Mouse (Mus musculus) cerebral cortex, adult 2 months (tissue): ENCODE data around the gene Gm340.

Experiments used
- WGBS: fragments of 180-500 bp; shearing (Covaris S2); methylation state at CpG from one replicate; pipeline ENCODE4 v1.1.7; 2018; 5-methylcytosine and 5-hydroxymethylcytosine counted together

The Gm340 gene

DNA sequence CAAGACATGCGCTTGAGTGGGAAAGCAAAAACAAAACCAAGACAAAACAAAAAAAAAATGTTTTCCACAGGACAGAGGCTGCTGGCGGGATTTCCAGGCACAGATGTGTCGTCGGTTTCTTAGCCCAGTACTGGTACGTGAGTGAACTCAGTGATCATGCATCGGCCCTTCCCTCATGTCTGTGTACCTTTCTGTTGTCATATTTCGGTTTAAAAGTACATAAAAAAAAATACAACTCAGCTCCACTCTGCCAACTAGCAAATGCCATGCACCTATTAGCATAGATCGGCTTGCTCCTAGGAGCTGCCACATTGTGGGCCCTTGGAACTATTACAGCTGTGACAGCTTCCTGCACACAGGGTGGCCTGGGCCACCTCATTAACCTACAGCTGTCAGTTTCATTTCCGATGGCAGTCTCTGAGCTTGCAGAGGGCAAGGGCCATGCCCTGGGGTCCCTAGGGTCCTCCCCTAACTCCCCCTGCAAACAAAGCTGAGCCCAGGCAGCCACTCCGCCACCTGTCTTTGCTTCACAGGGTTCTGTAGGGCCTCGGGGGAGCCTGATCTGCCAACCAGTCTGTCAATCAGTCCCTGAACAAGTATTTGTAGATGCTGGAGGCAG lies 33.5 kb downstream of the Gm340 start:
- WGBS: 77% methylated on average over 11 of the region's 11 CpGs

DNA sequence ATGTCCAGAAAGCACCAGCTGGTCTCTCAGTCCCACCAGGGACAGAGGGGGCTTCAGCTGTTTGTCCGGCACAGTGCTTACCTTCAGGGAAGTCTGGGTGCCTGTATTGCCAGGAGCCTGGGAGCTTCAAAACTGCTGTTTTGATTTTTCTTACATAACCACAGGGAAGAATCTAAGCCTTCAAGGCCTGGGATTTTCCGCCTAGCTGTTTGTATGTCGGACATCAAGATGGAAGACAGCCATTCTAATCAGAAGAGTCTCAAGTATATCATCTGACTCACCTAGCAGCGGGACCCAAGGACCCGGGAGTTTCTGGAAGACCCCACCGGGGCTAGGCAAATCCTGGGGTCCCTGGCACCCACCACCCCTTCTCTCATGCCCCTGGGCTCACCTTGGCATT lies 34.1 kb downstream of the Gm340 start:
- WGBS: 90% methylated on average over 6 of the region's 6 CpGs

- WGBS: 77% methylated on average over 13 of the region's 13 CpGs
Observed at GRCm38 (mm10) chr19:41617102-41617501, 34.9 kb downstream of the Gm340 start.

- WGBS: 35% methylated on average over 6 of the region's 6 CpGs
Observed at GRCm38 (mm10) chr19:41618153-41618657, 36.0 kb downstream of the Gm340 start.

DNA sequence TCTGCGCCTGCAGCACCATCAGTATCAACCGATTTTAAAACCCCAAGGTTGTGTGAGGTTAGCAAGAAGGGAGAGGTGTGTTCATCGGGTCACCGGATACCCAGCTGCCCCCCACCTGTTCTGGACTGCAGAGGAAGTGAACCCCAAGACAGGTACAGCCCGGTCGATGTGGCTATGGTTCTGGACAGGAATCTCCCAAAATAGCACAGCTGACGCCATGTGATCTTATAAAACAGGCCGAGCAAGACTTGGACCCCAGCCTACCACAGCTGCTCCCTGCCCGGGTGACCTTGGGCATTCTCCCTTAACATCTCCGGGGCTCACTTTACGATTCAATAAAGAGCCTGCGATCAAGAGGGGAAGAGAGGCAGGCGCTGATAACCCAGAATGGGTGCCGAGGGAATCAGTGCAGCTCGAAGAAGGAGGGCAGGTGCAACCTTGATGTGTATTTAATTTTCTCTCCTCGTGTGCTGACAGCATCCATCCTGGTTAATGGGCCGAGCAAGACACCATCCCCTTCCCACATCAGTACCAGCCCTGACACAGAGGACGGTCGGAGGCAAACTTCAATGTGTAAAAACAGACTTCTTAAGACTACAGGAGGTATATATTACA lies 36.7 kb downstream of the Gm340 start:
- WGBS: 77% methylated on average over 19 of the region's 19 CpGs

DNA sequence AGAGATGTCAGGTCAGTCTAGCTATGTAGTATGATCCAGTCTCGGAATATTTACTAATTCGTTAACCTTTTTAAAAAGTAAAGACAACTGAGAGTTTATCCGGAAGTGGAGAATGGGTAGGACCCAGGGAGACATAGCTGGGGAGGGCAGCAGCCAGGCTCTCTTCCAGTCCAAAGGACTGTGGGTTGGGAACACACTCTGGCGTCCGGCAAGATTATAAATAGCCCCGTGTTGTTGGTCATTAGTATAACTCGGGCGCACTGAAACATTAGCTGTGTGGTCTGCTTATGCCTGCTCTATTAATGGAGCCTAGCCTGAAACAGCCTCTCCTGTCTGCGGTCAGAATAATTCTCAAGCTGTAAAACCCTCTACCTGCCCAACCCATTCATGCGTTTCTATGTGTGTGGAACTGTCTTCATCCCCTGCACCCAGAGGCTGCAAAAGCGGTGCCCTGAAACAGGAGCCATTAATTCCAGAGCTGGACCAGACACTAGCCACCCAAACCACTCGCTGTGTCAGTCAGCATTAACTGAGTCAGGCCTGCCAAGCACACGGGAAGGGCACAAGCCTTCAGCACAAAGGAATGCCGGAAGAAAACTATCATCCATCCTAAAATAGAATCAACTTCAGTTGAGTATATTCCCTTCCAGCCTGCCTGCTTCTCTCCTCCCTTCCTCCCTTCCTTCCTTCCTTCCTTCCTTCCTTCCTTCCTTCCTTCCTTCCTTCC lies 38.4 kb downstream of the Gm340 start:
- 73% methylated on average over 14 of the region's 14 CpGs for whole genome bisulfite sequencing

DNA sequence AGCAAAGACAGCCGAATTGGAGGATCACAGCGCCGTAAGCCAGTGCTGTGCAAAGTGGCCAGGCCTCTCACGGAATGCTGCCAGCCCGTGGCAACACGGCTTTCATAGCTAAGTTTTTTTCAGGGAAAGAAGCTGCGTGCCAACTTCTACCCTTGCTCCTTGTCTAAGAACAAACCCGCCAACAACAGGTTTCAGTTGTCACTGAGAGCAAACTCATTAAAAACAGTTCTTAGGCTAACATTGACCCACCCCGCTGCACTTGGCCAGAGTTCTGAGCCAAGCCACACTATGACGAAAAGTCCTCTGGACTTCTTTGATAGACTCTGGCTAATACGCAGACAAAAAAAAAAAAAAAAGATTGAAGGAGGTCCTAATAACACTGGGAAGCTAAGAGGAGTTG lies 46.8 kb downstream of the Gm340 start:
- WGBS: 62% methylated on average over 11 of the region's 11 CpGs

DNA sequence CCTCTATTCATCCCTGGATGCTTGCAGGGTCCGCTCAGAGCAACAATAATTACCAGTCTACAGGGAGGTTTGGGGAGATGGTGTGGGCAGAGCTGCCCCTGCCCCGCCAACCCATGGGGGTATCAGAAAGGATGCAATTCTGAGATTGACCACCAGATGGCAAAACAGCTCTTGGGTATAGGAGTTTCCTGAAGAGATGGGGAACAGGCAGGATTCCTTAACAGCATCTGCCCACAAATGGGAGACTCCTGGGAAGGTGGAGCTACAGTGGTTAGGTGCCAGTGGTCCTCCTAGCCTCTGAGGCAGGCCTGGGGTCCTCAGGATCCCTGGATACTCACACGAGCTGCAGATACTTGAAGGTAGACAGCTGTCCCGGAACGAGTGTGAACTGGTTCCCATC lies 47.4 kb downstream of the Gm340 start:
- 20% methylated on average over 5 of the region's 5 CpGs for WGBS

DNA sequence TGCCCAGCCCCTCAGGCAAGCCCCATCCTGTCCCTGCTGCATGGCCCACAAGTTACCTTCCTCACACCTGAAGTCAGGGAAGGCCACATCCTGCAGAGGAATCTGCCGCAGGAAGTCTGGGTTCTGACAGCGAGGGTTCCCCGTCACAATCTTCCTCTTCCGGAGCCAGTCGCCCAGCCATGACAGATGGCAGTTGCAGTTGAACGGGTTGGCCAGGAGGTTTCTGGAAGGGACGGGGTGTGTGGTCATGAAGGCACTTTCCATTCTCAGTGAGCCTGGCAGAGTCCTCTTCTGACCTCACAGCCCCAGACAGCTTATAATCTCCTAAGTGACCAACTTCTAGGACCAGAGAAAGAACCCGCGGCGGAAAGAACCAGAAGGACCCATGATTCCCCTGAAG lies 51.9 kb downstream of the Gm340 start:
- 88% methylated on average over 10 of the region's 10 CpGs for WGBS

GRCm38 (mm10) chr19:41634999-41635398 lies 52.8 kb downstream of the Gm340 start:
- 72% methylated on average over 6 of the region's 6 CpGs for WGBS
